Comparison of ENCODE assay signal across 9 mouse cellular contexts in genomic region chr13:49052512-49052911, GRCm38 (mm10).
DNase-seq lines count a peak whose midpoint lies in the region; ATAC-seq lines count a peak whose summit lies in the region.
"Had no signal": no experiment of that assay in that cellular context is flagged by ENCODE, and none has a peak within 500 bp of the region (broad histone marks: within the 10 kb centered on the region; RNA-seq: fewer than 3 reads in every experiment).

No protein-coding gene starts in this region.

- no peaks in the 10 kb centered on the region for H3K9me3 ChIP-seq in forebrain, embryonic 15.5 days
- H3K9me3 ChIP-seq: limb, embryonic 13.5 days had no signal

- no peak overlapping the region for H3K27ac ChIP-seq in forebrain, embryonic 15.5 days (replicated peaks)
- H3K27ac ChIP-seq: limb, embryonic 13.5 days had no signal

- 55% methylated on average over 9 of the region's 9 CpGs for WGBS in forebrain, embryonic 15.5 days

- H3K4me3 ChIP-seq in forebrain, embryonic 15.5 days: no peak overlapping the region
- H3K4me3 ChIP-seq: limb, embryonic 13.5 days had no signal

- no peaks in the 10 kb centered on the region for H3K4me1 ChIP-seq in forebrain, embryonic 15.5 days
- H3K4me1 ChIP-seq: limb, embryonic 13.5 days had no signal

- ATAC-seq in forebrain, embryonic 15.5 days (replicated peaks): no peak

- no peak overlapping the region for H3K9ac ChIP-seq in forebrain, embryonic 15.5 days (replicated peaks)
- H3K9ac ChIP-seq: limb, embryonic 13.5 days had no signal

- peaks cover 59% of the 10 kb centered on the region; the same call in 1 of the 2 replicates for H3K36me3 ChIP-seq in forebrain, embryonic 15.5 days
- H3K36me3 ChIP-seq: limb, embryonic 13.5 days had no signal

- no peak overlapping the region for H3K4me2 ChIP-seq in forebrain, embryonic 15.5 days (replicated peaks)
- H3K4me2 ChIP-seq: limb, embryonic 13.5 days had no signal

- DNase-seq in heart, postnatal 14 days: peak; percentile 22 to 33
- DNase-seq in heart, adult 9 months (ENCODE audit: low spot score in 2 of 2): no peak
- peak; percentile 11 for DNase-seq in urinary bladder, postnatal 14 days (ENCODE audit: low spot score)
- DNase-seq in urinary bladder, postnatal 10 days (ENCODE audit: low spot score): no peak
- DNase-seq in kidney, postnatal 14 days: peak; percentile 14
- DNase-seq in thymus, postnatal 36 days: peak; percentile 53 to 57
- no peak for DNase-seq in gastrocnemius, adult 18-20 months (ENCODE audit: low spot score)

- intact Hi-C loops in heart, postnatal 14 days (cut with DNase I): no loop called here

- H3K27me3 ChIP-seq in forebrain, embryonic 15.5 days: no peaks in the 10 kb centered on the region
- H3K27me3 ChIP-seq: limb, embryonic 13.5 days had no signal

Comparison
In these comparisons a context has a peak if more than half of its experiments do, and no peak if none do; other contexts are left out.
1. DNase-seq: peak in heart, postnatal 14 days (2 of 2), urinary bladder, postnatal 14 days (single experiment), kidney, postnatal 14 days (single experiment) and thymus, postnatal 36 days (2 of 2); none in heart, adult 9 months (0 of 2), urinary bladder, postnatal 10 days (single experiment) and gastrocnemius, adult 18-20 months (single experiment).